Mouse (Mus musculus): ENCODE measurements around the gene Fam13c.

Fam13c gene

DNA sequence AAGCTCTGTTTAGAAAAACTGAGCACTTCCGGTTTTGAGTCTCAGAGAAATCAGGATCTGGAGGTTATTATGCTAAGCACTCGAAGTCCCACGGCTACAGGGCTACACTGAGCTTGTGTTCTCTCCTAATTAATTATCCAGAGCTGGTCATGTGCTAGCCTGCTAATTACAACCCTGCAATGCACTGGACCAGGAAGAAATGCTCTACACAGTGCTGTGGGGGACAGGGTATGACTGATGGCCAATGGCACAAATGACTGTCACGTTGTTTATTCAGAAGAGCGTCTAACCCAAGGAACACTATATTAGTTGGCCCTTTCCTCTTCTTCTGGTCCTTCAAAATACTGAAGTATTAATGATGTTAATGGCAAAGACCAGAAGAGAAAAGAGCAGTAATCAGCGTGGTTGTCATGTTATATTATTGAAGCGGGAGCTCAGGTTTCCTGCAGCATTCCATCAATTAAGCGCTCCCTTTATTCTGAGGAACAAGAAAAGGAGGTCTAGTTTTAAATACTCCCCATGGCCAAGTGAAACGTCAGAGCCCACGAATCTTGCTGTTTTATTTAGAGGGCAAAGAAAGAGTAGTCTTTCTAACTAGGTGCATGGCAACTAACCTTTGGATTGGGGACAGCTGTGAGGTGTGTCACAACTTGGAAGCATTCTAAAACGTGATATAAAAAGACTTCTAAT, 18.4 kb downstream of the Fam13c start:
- no peak for DNase-seq (ENCODE audit: extremely low read depth, insufficient read length, low spot score)

DNA sequence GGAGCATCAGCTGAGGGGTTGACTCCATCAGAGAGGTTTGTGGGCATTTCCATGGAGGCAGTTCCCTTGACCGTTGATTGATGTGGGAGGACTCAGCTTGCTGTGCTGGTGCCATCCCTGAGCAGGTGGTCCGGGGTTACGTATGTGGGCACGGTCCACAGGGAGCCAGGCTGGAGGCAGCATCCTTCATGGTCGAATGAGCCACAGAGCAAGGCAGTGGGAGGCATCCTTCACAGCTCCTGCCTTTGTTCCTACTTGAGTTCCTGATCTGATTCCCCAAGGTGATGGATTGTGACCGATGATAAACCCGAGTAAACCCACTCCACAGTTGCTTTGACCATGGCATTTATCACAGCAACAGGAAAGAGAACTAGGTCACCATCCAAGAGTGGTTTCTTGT, 25.4 kb downstream of the Fam13c start:
- no peak for DNase-seq (ENCODE audit: extremely low read depth, insufficient read length, low spot score)

DNA sequence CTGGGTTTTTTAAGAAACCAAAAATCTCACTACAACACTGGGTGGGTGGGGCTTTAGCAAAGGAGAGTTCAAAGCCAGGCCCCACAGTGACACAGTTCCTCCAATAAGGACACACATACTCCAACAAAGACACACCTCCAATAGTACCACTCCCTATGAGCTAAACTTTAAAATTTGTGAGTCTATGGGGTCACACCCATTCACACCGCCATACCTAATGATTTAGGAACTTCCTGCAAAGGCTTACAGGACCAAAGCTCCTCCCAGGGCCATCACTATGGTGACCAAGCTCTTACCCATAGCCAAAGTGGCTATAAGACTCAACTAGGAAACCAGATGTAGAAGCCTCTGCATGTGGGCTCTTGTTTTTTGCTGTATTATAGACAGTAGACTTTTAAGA, 30.6 kb downstream of the Fam13c start:
- DNase-seq (ENCODE audit: extremely low read depth, insufficient read length, low spot score): no peak

DNA sequence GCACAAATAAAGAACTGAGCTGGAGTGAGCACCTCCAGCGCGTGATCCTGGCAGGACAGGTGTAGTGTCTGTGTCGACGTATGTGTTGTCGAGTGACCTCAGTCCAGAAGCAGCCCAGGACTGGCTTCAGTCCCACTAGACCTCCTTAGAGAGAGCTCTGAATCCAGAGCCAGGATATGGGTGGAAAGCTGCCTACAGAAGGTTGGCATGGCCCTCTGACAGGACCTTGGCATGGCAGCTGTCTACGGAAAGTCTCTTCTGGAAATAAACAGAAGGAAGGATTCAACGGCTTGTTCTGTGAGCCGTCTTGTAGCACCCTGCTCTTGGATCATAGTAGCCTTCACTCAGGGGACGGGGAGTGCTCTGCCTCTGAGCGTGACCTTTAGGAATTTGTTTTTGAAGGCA, 37.5 kb downstream of the Fam13c start:
- no peak for DNase-seq (ENCODE audit: extremely low read depth, insufficient read length, low spot score)

DNA sequence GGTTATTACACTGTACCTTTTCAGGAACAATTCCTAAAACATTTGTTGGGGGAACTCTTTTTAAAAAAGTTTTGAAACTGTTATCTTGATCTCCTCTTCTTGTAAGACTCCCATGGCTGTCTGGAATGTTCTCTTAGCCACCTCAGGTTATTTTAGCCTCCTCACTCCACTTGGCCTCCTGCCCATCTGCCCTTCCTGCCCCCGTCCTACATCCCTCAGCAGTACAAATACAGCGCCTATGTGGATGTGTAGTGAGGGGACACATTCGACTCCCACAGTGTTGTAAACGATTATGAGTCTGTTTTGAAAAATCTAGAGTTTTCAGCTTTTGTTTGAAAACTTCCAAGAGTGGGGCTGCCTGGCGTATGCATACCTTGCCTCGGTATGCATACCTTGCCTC, 43.5 kb downstream of the Fam13c start:
- no peak for DNase-seq (ENCODE audit: extremely low read depth, insufficient read length, low spot score)

DNA sequence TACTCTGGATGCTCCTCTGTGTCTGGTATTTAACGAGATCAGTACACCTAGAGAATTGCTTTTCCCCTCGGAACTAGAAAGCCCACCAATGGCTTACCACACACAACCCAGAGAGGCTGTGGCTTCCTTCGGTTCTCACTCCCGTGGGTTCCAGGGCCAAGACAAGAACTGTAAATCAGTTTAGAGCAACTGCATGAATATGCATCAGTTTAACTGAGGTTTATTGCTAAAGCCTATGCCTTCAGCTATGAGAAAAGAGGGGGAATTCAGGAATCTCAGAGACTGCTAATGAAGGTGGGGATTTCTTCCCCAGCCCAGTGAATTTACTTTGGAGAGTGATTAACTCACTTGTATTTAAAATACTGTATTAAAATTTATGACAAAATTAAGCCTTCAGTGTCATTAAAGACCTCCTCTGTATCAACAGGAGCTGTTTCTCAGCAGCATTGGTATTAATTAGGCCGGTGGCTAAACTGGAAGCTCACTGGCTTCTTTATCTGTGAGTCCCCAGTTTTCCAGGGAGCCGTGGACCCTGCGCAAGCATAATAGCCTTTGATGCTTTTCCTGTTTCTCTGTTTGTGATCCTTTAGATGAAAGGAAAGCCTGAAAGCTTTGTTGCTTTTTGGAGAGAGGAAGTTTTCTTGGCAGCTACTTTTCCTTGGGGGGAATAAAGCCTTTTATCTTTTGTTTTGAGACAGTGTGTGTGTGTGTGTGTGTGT, 44.4 kb downstream of the Fam13c start:
- DNase-seq (ENCODE audit: extremely low read depth, insufficient read length, low spot score): no peak

DNA sequence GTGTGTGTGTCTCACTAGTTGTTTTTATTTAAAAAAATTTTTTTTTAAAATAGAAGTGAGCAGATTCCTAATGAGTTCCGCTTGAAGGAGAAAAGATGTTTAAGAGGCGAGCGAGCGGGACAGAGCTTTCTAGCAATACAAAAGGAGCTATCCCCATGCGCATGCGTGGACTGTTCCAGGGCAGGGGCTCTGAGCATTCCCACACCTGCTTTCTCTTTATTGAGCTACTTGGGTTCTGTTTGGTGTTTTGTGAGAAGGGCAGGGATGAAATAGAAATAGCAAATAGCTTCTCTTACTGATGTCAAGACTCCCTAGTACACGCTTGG, 45.0 kb downstream of the Fam13c start:
- no peak for DNase-seq (ENCODE audit: extremely low read depth, insufficient read length, low spot score)

DNA sequence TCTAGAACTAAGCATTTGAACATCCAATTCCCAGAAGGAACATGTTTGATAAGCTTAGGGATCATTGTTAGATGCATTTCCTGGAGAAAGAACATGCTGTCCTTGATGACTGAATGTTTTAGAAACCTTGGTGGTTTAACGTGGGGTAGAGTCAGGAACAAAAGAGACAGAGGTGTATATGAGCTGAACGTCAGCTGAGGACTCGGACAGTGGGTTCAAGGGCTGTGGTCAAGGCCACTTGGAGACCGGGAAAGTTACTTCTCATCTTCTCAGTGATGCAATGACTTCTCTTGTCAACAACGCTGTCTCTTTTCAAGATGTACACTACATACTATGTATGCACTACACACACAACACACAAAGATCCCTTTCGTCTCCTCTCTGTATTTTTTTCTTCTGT, 46.4 kb downstream of the Fam13c start:
- DNase-seq (ENCODE audit: extremely low read depth, insufficient read length, low spot score): no peak

DNA sequence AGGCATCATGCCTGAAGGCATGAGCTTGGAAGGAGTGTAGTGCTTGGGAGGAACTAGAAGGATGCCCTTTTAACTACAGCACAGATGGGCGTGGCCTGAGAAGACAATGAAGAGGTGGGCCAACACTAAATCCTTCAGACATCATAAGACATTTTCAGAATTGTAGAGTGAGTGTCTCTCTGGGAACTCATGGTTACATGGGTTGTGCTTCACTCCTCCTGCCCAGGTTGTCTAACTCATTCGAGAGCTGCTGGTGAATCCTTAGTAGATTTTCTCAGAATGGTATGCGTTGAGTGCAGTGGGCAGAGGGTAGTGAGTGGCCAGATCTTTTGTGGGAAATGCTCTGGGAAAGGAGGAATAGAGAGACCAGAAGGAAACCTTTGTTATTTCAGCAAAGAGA, 53.6 kb downstream of the Fam13c start:
- DNase-seq (ENCODE audit: extremely low read depth, insufficient read length, low spot score): no peak

DNA sequence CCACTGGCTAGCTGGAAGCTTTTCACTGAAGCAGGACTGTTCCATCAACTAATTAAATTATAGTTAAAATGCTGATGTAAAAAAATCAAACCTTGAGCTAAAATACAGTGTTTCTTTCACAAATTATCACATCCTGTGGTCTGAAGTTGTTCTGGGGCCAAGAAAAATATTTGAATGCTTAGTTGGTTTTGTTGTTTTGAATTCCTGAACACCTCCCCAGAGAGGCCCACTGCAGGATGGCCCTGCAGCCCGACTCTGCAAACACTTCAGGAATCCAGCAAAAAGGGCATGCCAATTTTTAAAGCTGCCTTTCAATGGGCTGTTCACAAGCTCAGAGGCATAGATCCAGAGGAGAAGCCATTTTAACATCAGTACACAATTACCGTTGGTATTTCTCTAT, 54.2 kb downstream of the Fam13c start:
- DNase-seq (ENCODE audit: extremely low read depth, insufficient read length, low spot score): peak; percentile 67

DNA sequence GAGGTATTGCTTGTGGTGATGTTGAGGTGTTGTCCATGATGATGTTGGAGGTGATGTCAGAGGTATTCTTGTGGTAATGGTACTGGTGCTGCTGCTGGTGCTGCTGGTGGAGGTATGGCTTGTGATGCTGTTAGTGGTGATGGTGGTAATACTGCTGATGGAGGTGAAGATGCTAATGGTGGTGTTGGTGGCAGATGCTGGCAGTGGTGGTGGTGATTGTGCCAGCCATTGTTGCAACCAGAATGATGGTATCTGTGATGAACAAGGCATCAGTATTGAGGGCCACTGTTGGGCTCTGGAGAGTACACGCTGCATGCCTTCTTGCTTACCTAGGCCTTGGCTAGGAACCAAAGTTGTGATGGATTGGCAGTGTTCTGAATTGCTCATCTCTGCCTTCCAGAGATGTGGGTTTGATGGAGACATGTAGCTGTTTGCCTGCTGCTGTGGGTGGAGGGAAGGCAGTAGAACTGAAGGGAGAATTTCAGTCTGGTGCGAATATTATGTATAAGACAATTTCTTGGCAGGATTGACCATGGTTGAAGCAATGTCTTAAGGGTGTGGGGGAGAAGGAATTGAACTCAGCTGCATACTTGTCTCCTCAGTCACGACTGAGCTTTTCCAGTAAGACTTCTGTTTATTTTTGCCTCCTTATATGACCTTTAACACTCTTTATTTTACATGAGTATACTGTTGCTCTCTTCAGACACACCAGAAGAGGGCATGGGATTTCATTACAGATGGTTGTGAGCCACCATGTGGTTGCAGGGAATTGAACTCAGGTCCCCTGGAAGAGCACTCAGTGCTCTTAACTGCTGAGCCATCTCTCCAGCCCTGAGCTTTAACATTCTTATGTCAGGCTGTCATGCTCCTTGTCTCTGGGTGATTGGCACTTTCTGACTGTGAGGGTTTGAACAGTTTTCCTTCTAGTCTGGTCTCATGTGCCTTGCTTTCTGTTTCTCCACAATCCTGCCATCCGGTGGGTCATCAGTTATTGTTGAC, 55.1 kb downstream of the Fam13c start:
- peak; percentile 71 for DNase-seq (ENCODE audit: extremely low read depth, insufficient read length, low spot score)

DNA sequence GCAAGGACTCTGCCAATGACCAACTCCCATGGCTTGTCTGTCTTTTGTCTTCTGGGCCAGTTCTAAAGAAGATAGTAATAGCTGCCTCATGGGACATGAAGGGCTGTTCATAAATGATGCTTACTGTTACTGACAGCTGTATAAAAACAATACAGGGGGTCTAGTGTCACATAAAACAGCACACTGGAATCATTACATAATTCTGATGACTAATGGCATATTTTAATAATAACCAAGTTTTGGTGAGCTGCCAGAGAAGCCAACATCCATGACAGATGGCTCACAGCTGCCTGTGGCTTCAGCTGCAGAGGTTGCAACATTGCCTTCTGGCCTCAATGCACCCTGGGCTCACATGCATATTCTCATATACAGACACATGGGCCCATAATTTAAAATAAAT, 56.7 kb downstream of the Fam13c start:
- DNase-seq (ENCODE audit: extremely low read depth, insufficient read length, low spot score): peak; percentile 51

DNA sequence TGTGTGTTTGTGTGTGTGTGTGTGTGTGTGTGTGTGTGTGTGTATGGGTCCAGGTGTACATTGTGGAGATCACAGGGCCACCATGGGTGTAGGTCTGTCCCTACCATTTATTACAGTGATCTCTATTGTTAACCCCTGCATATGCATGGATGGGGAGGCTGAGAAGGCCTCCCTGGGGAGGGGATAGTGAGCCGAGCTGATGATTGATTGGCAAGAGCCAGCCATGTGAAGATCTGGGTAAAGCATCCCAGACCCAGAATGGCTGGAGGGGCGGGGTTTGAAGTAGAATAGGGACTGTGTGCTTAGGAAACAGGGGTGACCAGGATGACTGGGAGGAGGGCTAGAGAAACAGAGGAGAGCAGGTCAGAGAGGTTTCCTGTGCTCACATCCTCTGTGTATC, 58.0 kb downstream of the Fam13c start:
- DNase-seq (ENCODE audit: extremely low read depth, insufficient read length, low spot score): no peak

DNA sequence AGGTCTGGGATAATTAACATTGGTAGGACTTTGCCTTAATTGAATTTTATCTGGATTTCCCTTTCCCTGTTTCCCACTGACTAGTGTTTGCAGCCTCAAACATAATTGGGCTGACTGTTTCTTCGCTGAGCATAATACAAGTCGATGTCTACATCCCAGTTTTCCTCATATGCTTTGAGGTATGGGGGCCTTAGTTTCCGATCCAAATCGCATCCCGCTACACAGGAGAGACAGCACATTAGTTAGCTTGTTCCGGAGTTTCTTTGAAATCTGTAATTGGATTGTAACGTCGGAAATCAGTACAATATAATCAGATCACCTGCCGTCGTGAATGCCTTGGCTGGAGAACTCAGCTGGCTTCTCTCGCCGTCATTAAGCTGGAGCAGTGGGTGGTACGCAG, 59.0 kb downstream of the Fam13c start:
- no peak for DNase-seq (ENCODE audit: extremely low read depth, insufficient read length, low spot score)

DNA sequence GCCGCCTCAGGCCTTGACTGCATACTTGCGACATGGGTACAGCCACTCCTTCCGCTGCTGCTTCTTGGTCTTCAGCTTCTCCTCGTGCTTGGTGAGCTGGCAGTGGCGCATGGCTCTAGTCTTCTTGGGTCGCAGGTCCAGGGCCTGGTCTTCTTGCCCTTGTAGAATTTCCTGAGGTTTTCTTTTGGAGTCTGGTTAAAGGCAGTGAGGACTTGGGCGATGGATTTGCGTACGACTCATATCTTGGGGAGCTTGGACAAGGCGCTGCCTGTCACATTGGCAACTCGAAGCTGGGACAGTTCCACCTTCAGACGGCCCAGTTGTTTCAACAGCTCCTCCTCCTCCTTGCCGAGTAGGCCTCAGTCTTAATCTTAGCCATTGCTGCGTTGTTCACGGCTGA, 64.6 kb downstream of the Fam13c start:
- no peak for DNase-seq (ENCODE audit: extremely low read depth, insufficient read length, low spot score)

DNA sequence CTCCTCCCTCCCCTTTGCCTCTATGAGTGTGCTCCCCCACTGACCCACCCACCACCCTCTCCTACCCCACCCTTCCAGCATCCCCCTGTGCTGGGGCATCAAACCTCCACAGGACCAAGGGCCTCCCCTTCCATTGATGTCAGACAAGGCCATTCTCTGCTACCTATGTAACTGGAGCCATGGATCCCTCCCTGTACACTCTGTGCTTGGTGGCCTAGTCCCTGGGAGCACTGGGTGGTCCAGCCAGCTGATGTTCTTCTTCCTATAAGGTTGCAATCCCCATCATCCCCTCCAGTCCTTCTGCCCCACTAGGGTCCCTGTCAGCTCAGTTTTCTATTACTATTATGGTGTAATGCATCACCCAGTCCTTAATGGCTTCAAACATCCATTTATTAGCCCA, 65.1 kb downstream of the Fam13c start:
- DNase-seq (ENCODE audit: extremely low read depth, insufficient read length, low spot score): no peak

DNA sequence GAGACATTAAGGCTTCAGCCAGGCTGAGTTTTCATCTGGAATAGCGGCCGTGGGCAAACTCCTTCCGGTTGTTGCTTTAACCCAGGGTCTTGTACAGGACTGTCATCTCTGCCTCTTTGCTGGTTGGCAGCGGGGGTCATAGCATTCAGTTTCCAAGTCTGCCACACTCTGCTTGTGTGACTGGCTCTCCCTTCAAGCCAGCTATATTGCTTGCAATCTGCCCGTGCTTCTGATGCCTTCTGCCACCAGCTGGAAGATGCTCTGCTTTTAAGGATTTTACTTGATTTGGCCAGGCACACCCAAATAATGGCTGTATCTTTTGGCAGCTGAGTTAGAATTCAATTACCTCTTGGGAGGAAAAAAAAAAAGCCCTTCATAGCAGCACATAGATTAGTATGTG, 65.6 kb downstream of the Fam13c start:
- no peak for DNase-seq (ENCODE audit: extremely low read depth, insufficient read length, low spot score)

DNA sequence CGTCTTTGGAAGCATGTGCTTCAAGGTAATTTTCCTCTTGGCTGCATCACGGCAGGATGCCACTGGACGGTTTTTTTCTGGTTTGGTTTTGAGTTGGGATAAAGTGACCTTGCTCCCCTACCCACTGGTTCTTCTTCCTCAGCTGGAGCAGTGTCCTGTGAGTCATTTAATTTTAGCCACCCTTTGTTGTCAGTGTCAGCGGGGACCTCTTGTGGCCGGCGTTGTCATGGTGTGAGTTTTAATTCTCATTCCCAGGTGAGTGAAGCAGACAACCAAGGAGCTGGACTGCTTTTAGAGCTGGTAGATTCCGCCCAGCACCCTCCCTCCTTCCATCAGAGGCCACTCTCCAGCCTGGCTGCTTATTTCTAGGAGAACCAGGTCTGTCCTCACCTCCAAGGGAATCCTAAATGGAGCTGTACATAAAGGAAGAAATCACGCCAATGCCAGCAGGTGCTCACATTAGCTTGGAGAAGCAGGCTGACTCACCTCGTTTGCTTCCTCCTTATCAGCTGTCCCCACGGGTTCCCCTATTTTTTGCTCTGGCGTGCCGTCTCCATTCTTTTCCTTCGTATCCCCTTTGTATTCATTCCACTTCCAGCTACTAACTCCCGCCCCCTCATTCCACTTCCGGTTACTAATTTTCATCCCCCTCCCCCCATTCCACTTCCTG, 66.4 kb downstream of the Fam13c start:
- no peak for DNase-seq (ENCODE audit: extremely low read depth, insufficient read length, low spot score)

DNA sequence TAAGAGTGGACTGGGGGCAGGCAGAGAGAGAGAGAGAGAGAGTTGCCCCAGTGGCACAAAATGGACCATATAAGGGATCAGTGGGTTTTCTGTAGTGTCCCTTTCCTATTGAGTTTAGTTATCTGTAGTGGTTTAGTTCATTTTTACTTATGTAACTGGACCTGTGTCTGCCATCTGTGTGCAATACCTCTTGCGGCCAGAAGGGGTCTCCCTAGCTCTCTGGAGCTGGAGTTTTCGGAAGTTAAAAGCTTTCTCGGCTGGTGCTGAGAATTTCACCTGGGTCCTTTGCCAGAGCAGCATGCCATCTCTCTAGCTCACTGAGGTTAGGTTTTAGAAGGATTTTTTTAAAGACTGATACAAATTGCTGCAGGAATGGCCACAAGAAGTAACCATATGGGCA, 67.6 kb downstream of the Fam13c start:
- no peak for DNase-seq (ENCODE audit: extremely low read depth, insufficient read length, low spot score)

DNA sequence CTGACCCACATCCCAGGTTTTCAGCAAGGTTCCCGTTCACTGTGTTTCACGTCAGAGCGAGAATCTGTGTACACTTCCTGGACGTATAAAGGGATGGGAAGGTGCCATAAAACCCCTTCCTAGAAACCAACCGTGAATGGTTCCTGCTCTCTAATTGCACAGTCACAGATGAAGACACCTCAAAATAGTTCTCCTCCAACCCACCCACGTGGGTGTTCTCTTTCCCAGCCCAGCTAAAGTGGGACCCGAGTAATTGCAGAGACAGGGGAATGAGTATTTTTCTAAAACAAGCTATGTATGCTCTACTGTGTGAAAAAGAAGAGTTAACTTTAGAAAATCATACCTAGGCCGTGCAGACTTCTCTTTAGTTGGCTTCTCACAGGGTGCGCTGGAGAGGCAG, 74.6 kb downstream of the Fam13c start:
- DNase-seq (ENCODE audit: extremely low read depth, insufficient read length, low spot score): no peak

DNA sequence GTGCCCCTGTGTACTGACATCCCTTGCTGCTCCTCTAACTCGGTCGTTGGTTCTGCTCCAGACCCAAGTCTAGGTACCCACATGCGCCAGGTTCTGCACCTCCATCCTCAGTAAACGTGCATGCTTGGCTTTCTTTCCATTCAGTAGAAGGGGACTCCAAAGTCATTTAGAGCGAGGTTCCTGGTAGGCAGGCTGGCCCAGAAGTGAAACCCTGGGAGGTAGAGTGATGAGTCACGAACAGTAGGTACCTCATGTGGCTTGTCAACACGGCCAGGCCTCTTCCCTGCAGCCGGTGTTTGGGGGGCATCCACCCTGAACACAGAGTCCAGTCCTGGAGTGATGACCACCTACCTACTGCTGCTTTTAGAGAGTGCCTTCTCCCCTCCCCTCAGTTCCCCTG, 76.4 kb downstream of the Fam13c start:
- no peak for DNase-seq (ENCODE audit: extremely low read depth, insufficient read length, low spot score)
